ENCODE assay signal across 8 mouse cellular contexts in the genomic region with DNA sequence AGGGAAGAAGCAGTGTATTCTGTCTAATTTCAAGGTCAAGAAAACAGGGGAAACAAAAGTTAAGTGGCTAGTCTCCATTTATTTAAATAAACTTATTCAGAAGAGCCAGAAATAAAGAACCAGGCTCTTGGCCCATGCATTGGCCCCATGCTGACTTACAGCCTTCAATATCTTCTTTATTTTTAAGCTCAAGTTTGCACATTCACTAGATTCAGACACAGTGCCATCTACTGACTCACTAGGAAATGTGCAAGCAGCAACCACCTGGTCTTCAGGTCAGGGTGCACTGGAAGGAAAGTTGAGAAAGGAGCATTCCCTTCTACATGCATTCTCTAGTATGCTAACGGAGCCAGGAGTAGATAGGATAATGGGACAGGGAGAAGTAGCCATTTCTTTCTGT.
A peak's percentile ranks its signal among the peaks of the same experiment; 100 is the strongest.
DNase-seq lines count a peak whose midpoint lies in the region; ATAC-seq and TF ChIP-seq lines count a peak whose summit lies in the region.

No protein-coding gene starts in this region.

- no peaks in the 10 kb centered on the region for H3K79me2 ChIP-seq in heart, adult 2 months (replicated peaks; ENCODE audit: control insufficient read depth, insufficient read depth, low read length)

- H3K4me3 ChIP-seq in heart, adult 2 months = no peak overlapping the region
- no peak overlapping the region for H3K4me3 ChIP-seq in heart, embryonic 11.5 days (ENCODE audit: low read depth, low read length)
- no peak overlapping the region for H3K4me3 ChIP-seq in ES-E14 (ENCODE audit: insufficient read depth in 1 of 2, low read depth in 1 of 2, low read length in 2 of 2, poor library complexity in 1 of 2, severe bottlenecking in 1 of 2)
- no peak overlapping the region for H3K4me3 ChIP-seq in cortical plate, adult 2 months (ENCODE audit: insufficient read depth, low read length)
- H3K4me3 ChIP-seq in midbrain, embryonic 15.5 days = no peak overlapping the region

- WGBS in heart, adult 2 months = 20% methylated on average over 1 of the region's 1 CpGs
- WGBS in heart, embryonic 11.5 days (ENCODE audit: insufficient replicate concordance) = 26% methylated on average over 1 of the region's 1 CpGs
- WGBS in midbrain, embryonic 15.5 days = 18% methylated on average over 1 of the region's 1 CpGs

- ATAC-seq in heart, embryonic 11.5 days (replicated peaks; ENCODE audit: insufficient number of reproducible peaks, low FRiP score, low TSS enrichment) = no peak
- peak; percentile 86 for ATAC-seq in midbrain, embryonic 15.5 days (replicated peaks)

- H3K4me2 ChIP-seq in heart, embryonic 11.5 days = no peak overlapping the region
- H3K4me2 ChIP-seq in midbrain, embryonic 15.5 days = no peak overlapping the region

- intact Hi-C loops in heart, adult 2 months (cut with DNase I) = no loop called here
- intact Hi-C loops in gastrocnemius, postnatal 14 days (cut with DNase I; ENCODE audit: low total_unique reads) = no loop called here

- no peak for TF ChIP-seq POLR2A in heart, adult 2 months (IDR thresholded peaks at IDR 0.05; ENCODE audit: insufficient read depth, low read depth, low read length)
- no peak for TF ChIP-seq POLR2A in cortical plate, adult 2 months (IDR thresholded peaks at IDR 0.05; ENCODE audit: extremely low read depth, insufficient read depth, low read length)

- no peaks in the 10 kb centered on the region for H3K4me1 ChIP-seq in heart, adult 2 months (ENCODE audit: control insufficient read depth, insufficient read depth, low read length)
- no peaks in the 10 kb centered on the region for H3K4me1 ChIP-seq in heart, embryonic 11.5 days (ENCODE audit: control insufficient read depth, insufficient read depth, low read length)
- H3K4me1 ChIP-seq in ES-E14 (ENCODE audit: control insufficient read depth in 2 of 2, insufficient read depth in 2 of 2, low read length in 2 of 2, poor library complexity in 1 of 2) = no peaks in the 10 kb centered on the region
- no peaks in the 10 kb centered on the region; the same call in 1 of the 2 replicates for H3K4me1 ChIP-seq in cortical plate, adult 2 months (ENCODE audit: control insufficient read depth, insufficient read depth, low read length)
- no peaks in the 10 kb centered on the region for H3K4me1 ChIP-seq in midbrain, embryonic 15.5 days

- no peak for TF ChIP-seq EP300 in heart, adult 2 months (IDR thresholded peaks at IDR 0.05; ENCODE audit: insufficient read depth, low read depth, low read length)

- no peaks in the 10 kb centered on the region for H3K27me3 ChIP-seq in heart, adult 2 months (ENCODE audit: control insufficient read depth, insufficient read depth, low read length)
- H3K27me3 ChIP-seq in heart, embryonic 11.5 days (ENCODE audit: control insufficient read depth, insufficient read depth, low read length) = no peaks in the 10 kb centered on the region
- no peaks in the 10 kb centered on the region for H3K27me3 ChIP-seq in midbrain, embryonic 15.5 days (replicated peaks)

- in situ Hi-C loops in ES-E14 (cut with MboI; ENCODE audit: low sequenced_read_pairs in 2 of 2, unreplicated experiment in 2 of 2) = no loop called here

- no peaks in the 10 kb centered on the region for H3K36me3 ChIP-seq in heart, adult 2 months (ENCODE audit: control insufficient read depth, insufficient read depth, low read length)
- H3K36me3 ChIP-seq in heart, embryonic 11.5 days (ENCODE audit: control insufficient read depth, insufficient read depth, low read length) = no peaks in the 10 kb centered on the region
- no peaks in the 10 kb centered on the region for H3K36me3 ChIP-seq in ES-E14 (ENCODE audit: control insufficient read depth, insufficient read depth, low read length, poor library complexity, severe bottlenecking)
- no peaks in the 10 kb centered on the region for H3K36me3 ChIP-seq in midbrain, embryonic 15.5 days (replicated peaks)

- H3K27ac ChIP-seq in heart, adult 2 months = no peak overlapping the region
- H3K27ac ChIP-seq in heart, embryonic 11.5 days (ENCODE audit: low read depth, low read length) = no peak overlapping the region
- H3K27ac ChIP-seq in ES-E14 (ENCODE audit: insufficient read depth, low read depth, low read length, poor library complexity, severe bottlenecking) = no peak overlapping the region
- H3K27ac ChIP-seq in cortical plate, adult 2 months (ENCODE audit: insufficient read depth, low read length) = no peak overlapping the region
- H3K27ac ChIP-seq in midbrain, embryonic 15.5 days = no peak overlapping the region

- no peaks in the 10 kb centered on the region for H3K9me3 ChIP-seq in heart, embryonic 11.5 days (replicated peaks; ENCODE audit: control insufficient read depth, low read length)
- no peaks in the 10 kb centered on the region for H3K9me3 ChIP-seq in ES-E14 (ENCODE audit: control insufficient read depth, insufficient read depth, low read depth, low read length)
- no peaks in the 10 kb centered on the region for H3K9me3 ChIP-seq in midbrain, embryonic 15.5 days

- peak; percentile 53 for TF ChIP-seq CTCF in heart, adult 2 months (IDR thresholded peaks at IDR 0.05)
- TF ChIP-seq CTCF in cortical plate, adult 2 months (IDR thresholded peaks at IDR 0.05; ENCODE audit: extremely low read depth, insufficient read depth, low read length) = peak; percentile 51; the same call in 1 of the 2 replicates

- no peak overlapping the region for H3K9ac ChIP-seq in heart, adult 2 months (ENCODE audit: low read depth, low read length)
- no peak overlapping the region for H3K9ac ChIP-seq in heart, embryonic 11.5 days (ENCODE audit: low read depth, low read length)
- no peak overlapping the region for H3K9ac ChIP-seq in ES-E14 (ENCODE audit: insufficient read depth, low read depth, low read length, poor library complexity, severe bottlenecking)
- H3K9ac ChIP-seq in midbrain, embryonic 15.5 days = no peak overlapping the region

- no peak for DNase-seq in heart, adult 2 months
- DNase-seq in ES-E14 (ENCODE audit: low read depth, low spot score) = peak; percentile 25
- peak; percentile 13 to 15 for DNase-seq in kidney, adult 8-10 months
- no peak for DNase-seq in urinary bladder, postnatal 25 days (ENCODE audit: low spot score)
- no peak for DNase-seq in gastrocnemius, postnatal 14 days

TF ChIP-seq in ES-E14, 5 proteins besides CTCF, POLR2A, EP300 and RAD21:
- TF ChIP-seq ZC3H11A (IDR thresholded peaks at IDR 0.05; ENCODE audit: borderline replicate concordance, low read depth, low read length) (0 out of 2 replicates have a peak, but pooled peaks have one; percentile 21), CHD2 (IDR thresholded peaks at IDR 0.05; ENCODE audit: low read depth, low read length) (no peak)
TF ChIP-seq in ES-E14: peak in this region for 1.

Comparison
In these comparisons a context has a peak if more than half of its experiments do, and no peak if none do; other contexts are left out.
1. DNase-seq: peak in ES-E14 (single experiment) and kidney, adult 8-10 months (2 of 2); none in heart, adult 2 months (0 of 2), urinary bladder, postnatal 25 days (single experiment) and gastrocnemius, postnatal 14 days (single experiment).